Mouse (Mus musculus): ENCODE results near the gene Gm20479. TPM values are rescaled to one million over a fixed set of nuclear protein-coding genes. Genes with fewer than 3 reads are reported as not detected.

Gm20479 gene
- polyA plus RNA-seq, 1 experiment from 2014 or later: not detected

Other genes with a start within 250 kb of the Gm20479 start
- gene Cyp2f2, start 237.5 kb downstream of the Gm20479 start, polyA plus RNA-seq (2015; fragmentation: Nextera tagmentation; extraction: Ambion mirVana): 0.17 TPM in 1 of 2 replicates, not detected in the other
- gene Cyp2t4, start 203.7 kb downstream of the Gm20479 start, polyA plus RNA-seq (2015; fragmentation: Nextera tagmentation; extraction: Ambion mirVana): 0.09 TPM in 1 of 2 replicates, not detected in the other
- 66.1 and 72.4 TPM in 2 replicates for gene Egln2, start 190.6 kb downstream of the Gm20479 start, polyA plus RNA-seq (2015; fragmentation: Nextera tagmentation; extraction: Ambion mirVana)
- gene Rab4b, start 178.5 kb downstream of the Gm20479 start, polyA plus RNA-seq (2015; fragmentation: Nextera tagmentation; extraction: Ambion mirVana): 69.9 and 70.1 TPM in 2 replicates
- gene Gm21983, start 176.3 kb downstream of the Gm20479 start, polyA plus RNA-seq (2015; fragmentation: Nextera tagmentation; extraction: Ambion mirVana): not detected in 2 replicates
- 3.8 and 5.1 TPM in 2 replicates for gene Mia, start 176.3 kb downstream of the Gm20479 start, polyA plus RNA-seq (2015; fragmentation: Nextera tagmentation; extraction: Ambion mirVana)
- gene BC024978, start 161.6 kb downstream of the Gm20479 start, polyA plus RNA-seq (2015; fragmentation: Nextera tagmentation; extraction: Ambion mirVana): 2.8 and 2.9 TPM in 2 replicates
- gene Snrpa, start 161.1 kb downstream of the Gm20479 start, polyA plus RNA-seq (2015; fragmentation: Nextera tagmentation; extraction: Ambion mirVana): 227 and 251 TPM in 2 replicates
- 8.3 and 9.5 TPM in 2 replicates for gene Itpkc, start 128.8 kb downstream of the Gm20479 start, polyA plus RNA-seq (2015; fragmentation: Nextera tagmentation; extraction: Ambion mirVana)
- gene Coq8b, start 124.4 kb downstream of the Gm20479 start, polyA plus RNA-seq (2015; fragmentation: Nextera tagmentation; extraction: Ambion mirVana): 25.5 and 26.3 TPM in 2 replicates
- gene Numbl, start 99.0 kb downstream of the Gm20479 start, polyA plus RNA-seq (2015; fragmentation: Nextera tagmentation; extraction: Ambion mirVana): 9.1 and 10.8 TPM in 2 replicates
- gene Ltbp4, start 19.7 kb downstream of the Gm20479 start, polyA plus RNA-seq (2015; fragmentation: Nextera tagmentation; extraction: Ambion mirVana): 70.2 and 79.2 TPM in 2 replicates
- 35.6 and 37.8 TPM in 2 replicates for gene Shkbp1, start 1.4 kb downstream of the Gm20479 start, polyA plus RNA-seq (2015; fragmentation: Nextera tagmentation; extraction: Ambion mirVana)
- 0.36 and 0.44 TPM in 2 replicates for gene Sptbn4, start 90.3 kb upstream of the Gm20479 start, polyA plus RNA-seq (2015; fragmentation: Nextera tagmentation; extraction: Ambion mirVana)
- 75.6 and 89.7 TPM in 2 replicates for gene Blvrb, start 90.6 kb upstream of the Gm20479 start, polyA plus RNA-seq (2015; fragmentation: Nextera tagmentation; extraction: Ambion mirVana)
- 27.4 and 28.6 TPM in 2 replicates for gene Sertad3, start 116.3 kb upstream of the Gm20479 start, polyA plus RNA-seq (2015; fragmentation: Nextera tagmentation; extraction: Ambion mirVana)
- 40.9 and 43.4 TPM in 2 replicates for gene Sertad1, start 129.5 kb upstream of the Gm20479 start, polyA plus RNA-seq (2015; fragmentation: Nextera tagmentation; extraction: Ambion mirVana)
- 2.2 and 2.6 TPM in 2 replicates for gene Prx, start 141.9 kb upstream of the Gm20479 start, polyA plus RNA-seq (2015; fragmentation: Nextera tagmentation; extraction: Ambion mirVana)
- 0.26 and 0.49 TPM in 2 replicates for gene Hipk4, start 165.8 kb upstream of the Gm20479 start, polyA plus RNA-seq (2015; fragmentation: Nextera tagmentation; extraction: Ambion mirVana)
- gene Pld3, start 195.8 kb upstream of the Gm20479 start, polyA plus RNA-seq (2015; fragmentation: Nextera tagmentation; extraction: Ambion mirVana): 65.6 and 73.0 TPM in 2 replicates
- gene 2310022A10Rik, start 195.8 kb upstream of the Gm20479 start, polyA plus RNA-seq (2015; fragmentation: Nextera tagmentation; extraction: Ambion mirVana): 21.5 and 21.8 TPM in 2 replicates
- gene Akt2, start 234.1 kb upstream of the Gm20479 start, polyA plus RNA-seq (2015; fragmentation: Nextera tagmentation; extraction: Ambion mirVana): 58.5 and 60.3 TPM in 2 replicates

Data from intestine, embryonic 16.5 days (tissue).